Mouse (Mus musculus): ENCODE data around the gene Gbp8.
"Not testable (repeated sequence)": the region's sequence is repeated elsewhere in the genome, so short reads cannot be mapped to it uniquely, and the experiment has no call there.

Gbp8 gene

GRCm38 (mm10) chr5:105053471-105054169 lies 85.7 kb downstream of the Gbp8 start:
- DNase-seq = not testable (repeated sequence)

GRCm38 (mm10) chr5:105032362-105032761 lies 107.0 kb downstream of the Gbp8 start:
- no peak for DNase-seq

GRCm38 (mm10) chr5:105012551-105012950 lies 126.8 kb downstream of the Gbp8 start:
- peak; percentile 55 for DNase-seq

GRCm38 (mm10) chr5:105011570-105011969 lies 127.8 kb downstream of the Gbp8 start:
- peak; percentile 48 for DNase-seq

GRCm38 (mm10) chr5:105010376-105010775 lies 129.0 kb downstream of the Gbp8 start:
- peak; percentile 29 for DNase-seq

GRCm38 (mm10) chr5:104989411-104989810 lies 149.9 kb downstream of the Gbp8 start:
- peak; percentile 60 for DNase-seq

- peak; percentile 97 for DNase-seq
These were observed 151.3 kb downstream of the Gbp8 start for GRCm38 (mm10) chr5:104988000-104988399.

- peak; percentile 87 for DNase-seq
These were observed 152.6 kb downstream of the Gbp8 start for GRCm38 (mm10) chr5:104986706-104987105.

GRCm38 (mm10) chr5:104982535-104982934 lies 156.8 kb downstream of the Gbp8 start, which contains the start of gene Abcg3:
Gene Abcg3 (minus strand): TSS chr5:104982718.
- peak; percentile 90 for DNase-seq

- peak; percentile 89 for DNase-seq
These were observed 160.3 kb downstream of the Gbp8 start for GRCm38 (mm10) chr5:104979040-104979513.
